Mouse (Mus musculus) liver, embryonic 11.5 days (tissue): ENCODE data around the gene Mecom. TPM values are rescaled to one million over a fixed set of nuclear protein-coding genes. Genes with fewer than 3 reads are reported as not detected.
A peak's percentile ranks its signal among the peaks of the same experiment; 100 is the strongest.

ENCODE experiments used
- ATAC-seq: fragments of 200-750 bp; cut with Nextera tagmentation; replicated peaks from 2 replicates; pipeline ENCODE4 v1.8.0; 2017; ENCODE audit warnings: moderate number of reproducible peaks, mild to moderate bottlenecking, moderate TSS enrichment, moderate library complexity; ENCODE audit not compliant: low FRiP score
- DNase-seq: peaks from one replicate; pipeline ENCODE4 v3.0.0-alpha.2; 2017; ENCODE audit warnings: low spot score
- H3K27ac ChIP-seq: fragments of 300-500 bp; sonication (generic); 2 replicates; pipeline ENCODE4 v1.5.1; 2014; ENCODE audit warnings: mild to moderate bottlenecking, low read depth, low read length, control low read depth
- H3K27me3 ChIP-seq: fragments of 300-500 bp; sonication (generic); replicated peaks from 2 replicates; pipeline ENCODE4 v1.6.1; 2014; ENCODE audit warnings: low read length, mixed read lengths; ENCODE audit not compliant: control insufficient read depth, insufficient read depth
- H3K36me3 ChIP-seq: fragments of 300-500 bp; sonication (generic); 2 replicates; pipeline ENCODE4 v1.6.1; 2014; ENCODE audit warnings: mild to moderate bottlenecking, low read length, moderate library complexity, mixed read lengths; ENCODE audit not compliant: control insufficient read depth, insufficient read depth
- H3K4me1 ChIP-seq: fragments of 300-500 bp; sonication (generic); replicated peaks from 2 replicates; pipeline ENCODE4 v1.6.1; 2014; ENCODE audit warnings: low read length, mixed read lengths; ENCODE audit not compliant: control insufficient read depth, insufficient read depth
- H3K4me2 ChIP-seq: fragments of 300-500 bp; sonication (generic); 2 replicates; pipeline ENCODE4 v1.6.1; 2014; ENCODE audit warnings: mild to moderate bottlenecking, control low read depth, moderate library complexity
- H3K4me3 ChIP-seq: fragments of 300-500 bp; sonication (generic); 2 replicates; pipeline ENCODE4 v1.5.1; 2014; ENCODE audit warnings: low read depth, low read length, control low read depth
- H3K9ac ChIP-seq: fragments of 300-500 bp; sonication (generic); 2 replicates; pipeline ENCODE4 v1.6.1; 2014; ENCODE audit warnings: low read depth, low read length, control low read depth
- H3K9me3 ChIP-seq: fragments of 300-500 bp; sonication (generic); 2 replicates; pipeline ENCODE4 v1.6.1; 2016; ENCODE audit warnings: low read length, inconsistent platforms, mixed read lengths; ENCODE audit not compliant: control insufficient read depth
- WGBS: fragments of 180-500 bp; shearing (Covaris S2); extraction: QIAGEN DNeasy Blood & Tissue Kit; methylation state at CpG from one replicate; pipeline ENCODE4 v1.1.7; 2014; 5-methylcytosine and 5-hydroxymethylcytosine counted together
- polyA plus RNA-seq: library from polyadenylated mRNA; unstranded; fragments of >200 nt; fragmentation: Nextera tagmentation; extraction: Ambion mirVana; gene quantifications from 2 replicates; pipeline ENCODE4 v1.2.1, GENCODE M21; 2014

The Mecom gene
- polyA plus RNA-seq, 1 experiment from 2014 or later: 6.9 TPM

DNA sequence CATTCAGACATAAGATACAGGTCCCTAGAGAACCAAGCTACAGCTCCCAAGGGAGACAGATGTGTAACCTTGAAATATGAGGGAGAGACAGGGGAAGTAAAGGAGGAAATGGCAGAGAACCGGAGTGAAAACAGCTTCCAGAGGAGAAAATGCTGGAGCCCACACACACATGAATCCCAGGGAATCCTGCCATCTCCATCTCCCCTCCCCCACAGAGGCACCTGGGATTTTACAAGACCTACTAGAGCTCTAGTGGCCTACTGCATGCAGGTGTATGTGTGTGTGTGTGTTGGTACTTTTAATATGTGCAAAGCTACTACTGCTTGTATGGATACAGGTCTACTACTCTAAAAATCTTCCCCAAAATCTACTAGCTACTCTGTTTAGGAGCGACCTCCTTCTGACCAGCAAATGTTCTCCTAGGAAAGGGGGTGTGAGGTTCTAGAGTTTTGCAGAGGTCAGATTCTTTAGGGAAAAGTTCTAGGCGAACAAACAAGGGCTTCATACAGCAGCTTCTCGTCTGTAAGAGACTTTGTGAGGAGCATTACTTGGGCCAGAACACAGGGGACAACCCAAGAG lies 36.7 kb downstream of the Mecom start:
- H3K9me3 ChIP-seq: no peaks in the 10 kb centered on the region
- H3K9ac ChIP-seq: no peak overlapping the region
- H3K36me3 ChIP-seq: no peaks in the 10 kb centered on the region
- no peak for DNase-seq
- no peak overlapping the region for H3K27ac ChIP-seq
- no peak overlapping the region for H3K4me2 ChIP-seq
- ATAC-seq: no peak
- H3K4me1 ChIP-seq: no peaks in the 10 kb centered on the region; the same call in none of the 2 replicates
- WGBS: 11% methylated on average over 4 of the region's 4 CpGs
- peaks cover 97% of the 10 kb centered on the region for H3K27me3 ChIP-seq
- no peak overlapping the region for H3K4me3 ChIP-seq

- ATAC-seq (no peak), DNase-seq (peak; percentile 33)
- Histone ChIP-seq H3K4me2 (no peak overlapping the region), H3K4me1 (no peaks in the 10 kb centered on the region; the same call in none of the 2 replicates), H3K36me3 (no peaks in the 10 kb centered on the region), H3K27me3 (peaks cover 97% of the 10 kb centered on the region), H3K9me3 (no peaks in the 10 kb centered on the region), H3K27ac (no peak overlapping the region), H3K9ac (no peak overlapping the region), H3K4me3 (no peak overlapping the region; the same call in 1 of the 2 replicates)
- WGBS: 7% methylated on average over 8 of the region's 8 CpGs
These were observed 37.2 kb downstream of the Mecom start for GRCm38 (mm10) chr3:30510646-30511045.

- ATAC-seq: no peak
- Histone ChIP-seq H3K4me3 (no peak overlapping the region; the same call in 1 of the 2 replicates), H3K4me2 (peak overlapping the region; percentile 71), H3K27ac (no peak overlapping the region), H3K4me1 (no peaks in the 10 kb centered on the region; the same call in none of the 2 replicates), H3K9me3 (no peaks in the 10 kb centered on the region), H3K9ac (no peak overlapping the region), H3K27me3 (peaks cover 97% of the 10 kb centered on the region), H3K36me3 (no peaks in the 10 kb centered on the region)
- peak; percentile 38 for DNase-seq
- WGBS: 3% methylated on average over 16 of the region's 16 CpGs
These were observed 37.7 kb downstream of the Mecom start for GRCm38 (mm10) chr3:30510105-30510504.

DNA sequence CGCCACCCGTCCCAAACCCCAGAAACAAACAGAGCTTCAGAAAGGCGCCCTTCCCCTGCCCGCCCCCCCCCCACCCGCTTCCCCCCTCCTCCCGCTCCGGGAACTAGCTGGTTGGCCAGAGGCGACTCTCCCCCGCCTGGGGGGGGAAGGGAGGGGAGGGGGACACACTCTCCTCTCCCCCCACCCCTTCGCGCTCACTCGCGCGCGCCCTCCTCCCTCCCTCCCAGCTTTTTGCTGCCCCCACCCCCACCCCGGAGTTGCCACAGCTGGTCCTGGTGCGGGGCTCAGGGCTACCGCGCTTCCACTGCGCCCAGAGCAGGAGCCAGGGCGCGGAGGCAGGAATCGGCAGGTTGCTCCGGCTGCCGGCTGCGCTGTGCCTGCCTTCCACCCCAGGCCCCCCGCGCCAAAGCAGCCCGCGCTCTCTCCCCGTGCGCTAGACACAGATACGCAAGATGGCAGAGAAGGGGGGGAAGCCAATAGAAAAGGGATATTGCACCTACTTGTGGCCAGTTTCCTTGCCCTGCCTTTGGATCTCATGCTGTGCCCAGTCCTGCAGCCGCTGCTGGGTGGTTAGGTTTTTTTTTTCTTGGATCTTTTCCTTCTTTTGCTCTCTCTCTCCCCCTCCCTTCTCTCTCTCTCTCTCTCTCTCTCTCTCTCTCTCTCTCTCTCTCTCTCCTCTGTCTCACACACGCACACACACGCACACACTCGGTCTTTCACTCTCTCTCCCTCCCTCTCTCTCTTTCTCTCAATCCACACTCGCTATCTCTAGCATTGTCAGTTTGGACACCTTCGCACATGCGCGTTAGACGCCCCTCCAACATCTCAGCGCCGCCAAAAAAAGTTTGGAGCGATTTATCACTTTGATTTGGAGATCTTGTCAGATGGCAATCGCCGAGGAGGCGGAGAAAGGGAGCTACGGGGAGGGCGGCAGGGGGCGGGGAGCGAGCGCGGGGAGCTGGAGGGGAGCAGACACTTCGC lies 38.6 kb downstream of the Mecom start:
- Histone ChIP-seq H3K27me3 (peaks cover 97% of the 10 kb centered on the region), H3K36me3 (no peaks in the 10 kb centered on the region), H3K4me2 (peak overlapping the region; percentile 71), H3K9me3 (no peaks in the 10 kb centered on the region), H3K4me1 (no peaks in the 10 kb centered on the region; the same call in none of the 2 replicates), H3K9ac (peak overlapping the region; percentile 17; the same call in 1 of the 2 replicates), H3K27ac (no peak overlapping the region), H3K4me3 (peak overlapping the region; percentile 60)
- DNase-seq: peak; percentile 59
- ATAC-seq: peak; percentile 34; the same call in 1 of the 2 replicates
- 2% methylated on average over 40 of the region's 55 CpGs for WGBS

DNA sequence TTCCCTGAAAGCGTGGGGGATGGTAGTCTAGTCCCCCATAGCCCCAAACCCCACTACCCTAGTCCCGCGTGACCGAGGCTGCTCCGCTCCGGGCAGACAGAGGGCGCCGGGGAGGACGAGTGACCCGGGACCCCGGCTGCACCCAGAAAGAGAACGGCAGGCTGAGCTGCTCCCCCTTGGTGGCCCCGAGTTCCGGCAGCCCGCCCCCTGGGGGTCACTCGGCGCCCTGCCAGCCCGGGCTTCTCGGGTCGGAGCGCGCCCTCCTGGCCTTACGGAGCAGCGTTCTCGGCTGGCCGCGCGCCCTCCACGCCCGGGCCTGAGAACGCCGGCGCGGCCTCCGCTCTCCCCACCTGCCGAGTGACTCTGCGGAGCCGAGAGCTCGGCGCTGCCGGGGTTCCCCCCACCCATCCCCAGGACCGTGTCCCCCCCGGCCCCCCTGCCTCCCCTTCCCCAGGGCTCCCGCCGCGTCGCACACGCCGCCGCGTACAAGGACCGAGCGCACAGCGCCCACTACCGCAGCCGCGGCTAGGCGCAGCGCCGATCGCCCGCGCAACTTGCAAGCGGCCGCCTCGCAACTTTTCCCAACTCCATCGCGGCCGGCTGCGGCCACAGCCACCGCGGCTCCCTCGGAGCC lies 39.4 kb downstream of the Mecom start:
- H3K36me3 ChIP-seq: no peaks in the 10 kb centered on the region
- peak overlapping the region; percentile 60 for H3K4me3 ChIP-seq
- WGBS: 1% methylated on average over 61 of the region's 73 CpGs
- DNase-seq (peak; percentile 84), ATAC-seq (peak; percentile 71)
- peak overlapping the region; percentile 50 for H3K9ac ChIP-seq
- peak overlapping the region; percentile 32; the same call in 1 of the 2 replicates for H3K27ac ChIP-seq
- no peaks in the 10 kb centered on the region; the same call in 1 of the 2 replicates for H3K4me1 ChIP-seq
- H3K9me3 ChIP-seq: no peaks in the 10 kb centered on the region
- peak overlapping the region; percentile 71 for H3K4me2 ChIP-seq
- peaks cover 94% of the 10 kb centered on the region for H3K27me3 ChIP-seq

GRCm38 (mm10) chr3:30507576-30508295 lies 40.1 kb downstream of the Mecom start:
- ATAC-seq: no peak
- H3K27ac ChIP-seq: peak overlapping the region; percentile 32; the same call in 1 of the 2 replicates
- peaks cover 87% of the 10 kb centered on the region for H3K27me3 ChIP-seq

GRCm38 (mm10) chr3:30507028-30507575 lies 40.7 kb downstream of the Mecom start:
- peak; percentile 65 for DNase-seq
- WGBS: under 1% methylated on average over 22 of the region's 22 CpGs
- H3K9ac ChIP-seq: no peak overlapping the region

More at GRCm38 (mm10) chr3:30507576-30508295, 40.1 kb downstream of the Mecom start:
- H3K4me2 ChIP-seq: peak overlapping the region; percentile 71
- no peaks in the 10 kb centered on the region for H3K9me3 ChIP-seq
- WGBS: 1% methylated on average over 41 of the region's 41 CpGs
- no peaks in the 10 kb centered on the region for H3K36me3 ChIP-seq
- peak overlapping the region; percentile 50 for H3K9ac ChIP-seq
- no peak for DNase-seq
- no peaks in the 10 kb centered on the region; the same call in 1 of the 2 replicates for H3K4me1 ChIP-seq
- H3K4me3 ChIP-seq: peak overlapping the region; percentile 60

More at GRCm38 (mm10) chr3:30507028-30507575, 40.7 kb downstream of the Mecom start:
- Histone ChIP-seq H3K9me3 (no peaks in the 10 kb centered on the region), H3K36me3 (no peaks in the 10 kb centered on the region), H3K27me3 (peaks cover 82% of the 10 kb centered on the region), H3K4me2 (peak overlapping the region; percentile 71), H3K4me1 (no peaks in the 10 kb centered on the region; the same call in 1 of the 2 replicates), H3K27ac (no peak overlapping the region; the same call in 1 of the 2 replicates), H3K4me3 (peak overlapping the region; percentile 60)
- no peak for ATAC-seq
